Mouse (Mus musculus) bone marrow macrophage, adult 2 months (primary cell): Measurements from ENCODE around the gene Chn2. TPM values are rescaled to one million over a fixed set of nuclear protein-coding genes. Genes with fewer than 3 reads are reported as not detected.

Experiments
- H3K27ac ChIP-seq: 2 replicates; pipeline ENCODE4 v1.5.1; 2012; ENCODE audit warnings: low read depth, low read length; ENCODE audit not compliant: insufficient read depth
- H3K4me1 ChIP-seq: 2 replicates; pipeline ENCODE4 v1.6.1; 2012; ENCODE audit warnings: low read length; ENCODE audit not compliant: control insufficient read depth, insufficient read depth
- H3K4me3 ChIP-seq: 2 replicates; pipeline ENCODE4 v1.5.1; 2012; ENCODE audit warnings: mild to moderate bottlenecking, low read length, moderate library complexity; ENCODE audit not compliant: insufficient read depth
- CTCF ChIP-seq: IDR thresholded peaks from 2 replicates; pipeline ENCODE4 v1.5.1; 2012; ENCODE audit warnings: low read depth, mild to moderate bottlenecking, low read length, moderate library complexity
- POLR2A ChIP-seq: IDR thresholded peaks from 2 replicates; pipeline ENCODE4 v1.6.1; 2012; ENCODE audit warnings: mild to moderate bottlenecking, low read depth, low read length, borderline replicate concordance
- polyA plus RNA-seq: library from polyadenylated mRNA; stranded (reverse); fragments of >200 nt; gene quantifications from 2 replicates; pipeline ENCODE4 v1.2.4, GENCODE M21; 2012; ENCODE audit not compliant: missing spikeins, insufficient read depth, insufficient read length

The Chn2 gene
- polyA plus RNA-seq, 1 experiment: 9.5 TPM

DNA sequence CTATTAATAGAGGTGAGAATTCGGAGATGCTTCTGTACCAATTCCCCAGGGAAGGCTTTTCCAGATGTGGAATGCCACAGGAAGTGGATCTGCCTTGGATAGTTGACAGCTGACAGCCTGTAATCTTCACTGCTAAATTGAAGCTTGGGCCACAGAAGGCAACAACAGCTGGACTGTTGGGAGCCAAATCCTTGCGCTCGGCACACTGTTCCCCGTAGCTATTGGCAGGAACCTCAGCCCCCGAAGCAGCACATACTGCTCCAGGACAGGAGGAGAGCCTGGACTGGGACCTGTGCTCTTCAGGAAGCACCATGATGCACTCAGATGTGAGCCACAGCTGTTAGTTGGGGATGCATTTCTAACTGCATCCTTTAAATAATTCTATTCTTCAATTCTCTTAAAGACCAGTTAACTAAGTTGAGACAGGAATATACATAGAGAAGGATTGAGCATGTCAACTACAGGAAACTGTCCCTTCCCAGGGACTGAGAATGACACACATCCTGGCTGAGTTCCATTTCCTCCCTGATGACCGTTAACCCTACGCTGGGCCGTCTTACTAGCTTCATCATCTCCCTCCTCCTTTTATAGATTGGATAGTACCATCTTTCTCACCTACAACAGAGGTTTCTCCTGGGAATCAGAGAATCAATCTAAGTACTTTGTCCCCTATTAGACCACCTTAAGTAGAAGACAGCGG is 64.1 kb downstream of the Chn2 start:
- Histone ChIP-seq H3K4me3 (no peak overlapping the region), H3K27ac (no peak overlapping the region), H3K4me1 (peaks cover 7% of the 10 kb centered on the region)
- TF ChIP-seq CTCF: no peak
- TF ChIP-seq POLR2A: no peak

DNA sequence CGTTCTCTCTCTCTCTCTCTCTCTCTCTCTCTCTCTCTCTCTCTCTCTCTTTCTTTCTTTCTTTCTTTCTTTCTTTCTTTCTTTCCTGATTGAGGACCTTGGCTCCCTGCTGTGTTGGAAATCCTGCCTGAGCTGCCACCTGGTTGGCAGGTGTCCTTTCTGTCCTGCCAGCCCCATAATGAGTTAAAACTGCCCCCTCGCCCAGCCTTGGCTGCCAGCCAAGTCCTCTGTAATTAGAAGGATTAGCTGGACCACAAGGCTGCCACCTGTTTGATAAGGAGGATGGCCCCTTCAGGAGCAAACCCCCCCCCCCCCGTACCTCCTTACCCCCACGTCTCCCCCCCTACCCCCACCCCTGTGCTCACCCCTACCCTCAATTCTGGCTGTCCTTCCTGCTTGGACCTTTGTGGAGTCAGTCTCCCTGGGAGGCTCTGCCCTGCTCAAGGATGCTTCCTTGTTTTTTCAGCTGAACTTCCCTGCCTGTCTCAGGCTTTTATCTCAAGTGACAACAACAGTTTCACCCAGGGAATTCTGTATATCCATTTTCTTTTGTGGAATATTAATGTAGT is 72.1 kb downstream of the Chn2 start:
- Histone ChIP-seq H3K4me3 (no peak overlapping the region), H3K4me1 (peaks cover 13% of the 10 kb centered on the region), H3K27ac (no peak overlapping the region)
- TF ChIP-seq CTCF (no peak), POLR2A (no peak)

DNA sequence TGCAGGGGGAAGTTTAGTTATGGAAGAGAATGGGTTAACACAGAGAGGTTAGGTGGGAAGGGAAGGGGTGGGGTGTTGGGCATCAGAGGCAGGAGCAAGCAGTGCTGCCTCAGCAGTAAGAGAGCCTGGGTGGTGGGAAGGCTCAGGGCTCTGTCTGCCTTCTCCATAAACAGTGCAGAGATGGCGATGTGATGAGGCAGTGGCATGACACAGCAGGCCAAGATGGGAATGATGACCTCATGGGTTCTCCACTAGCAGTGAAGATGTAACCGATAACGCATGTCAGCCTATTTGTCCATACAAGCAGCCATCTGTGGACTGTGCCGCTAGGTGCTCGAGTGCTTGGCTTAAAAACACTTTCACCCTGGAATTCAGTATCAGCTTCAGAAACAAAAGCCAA is 74.0 kb downstream of the Chn2 start:
- Histone ChIP-seq H3K27ac (no peak overlapping the region), H3K4me3 (no peak overlapping the region), H3K4me1 (peaks cover 25% of the 10 kb centered on the region)
- TF ChIP-seq POLR2A (no peak), CTCF (no peak)

DNA sequence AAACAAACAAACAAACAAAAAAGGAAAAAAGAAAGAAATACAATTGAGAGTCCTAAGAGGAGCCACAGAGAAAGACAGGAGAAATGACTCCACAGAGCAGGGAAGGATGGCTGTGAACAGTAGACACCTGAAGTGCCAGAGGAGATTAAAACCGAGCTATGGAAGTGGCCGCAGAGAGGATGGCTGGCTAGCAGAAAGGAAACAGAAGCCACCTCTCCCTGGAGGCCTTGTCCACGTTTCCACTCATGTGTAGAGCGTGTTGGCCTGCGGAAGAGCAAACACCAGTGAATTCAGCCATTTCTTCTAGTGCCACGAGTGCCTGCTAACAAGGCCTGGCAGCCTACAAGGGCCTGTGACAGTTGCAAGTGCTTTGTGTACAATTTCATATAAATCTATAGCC is 75.1 kb downstream of the Chn2 start:
- Histone ChIP-seq H3K4me1 (peaks cover 25% of the 10 kb centered on the region), H3K27ac (no peak overlapping the region), H3K4me3 (no peak overlapping the region)
- no peak for TF ChIP-seq CTCF
- no peak for TF ChIP-seq POLR2A

DNA sequence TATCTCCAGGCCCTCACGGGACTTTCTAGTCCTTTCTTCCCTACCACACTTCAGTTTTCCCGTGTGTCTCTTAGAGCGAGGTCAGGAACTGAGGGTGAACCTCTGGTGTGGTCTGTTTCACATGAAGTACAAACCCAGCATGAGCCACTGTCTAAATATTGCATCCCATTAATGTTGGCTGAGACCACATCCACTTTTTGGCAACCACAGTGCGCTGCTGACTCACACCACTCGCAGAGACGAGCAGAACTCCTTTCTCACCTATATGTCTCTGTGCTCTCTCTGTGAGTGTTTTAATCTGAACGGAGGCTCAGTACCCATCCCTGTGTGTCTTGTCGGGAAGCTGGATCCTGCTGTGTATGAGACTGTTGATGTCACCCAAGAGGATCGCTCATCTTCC is 76.9 kb downstream of the Chn2 start:
- peaks cover 25% of the 10 kb centered on the region for H3K4me1 ChIP-seq
- H3K27ac ChIP-seq: 0 out of 2 replicates have a peak overlapping the region, but pooled peaks have one; percentile 42
- H3K4me3 ChIP-seq: no peak overlapping the region
- no peak for TF ChIP-seq CTCF
- no peak for TF ChIP-seq POLR2A

DNA sequence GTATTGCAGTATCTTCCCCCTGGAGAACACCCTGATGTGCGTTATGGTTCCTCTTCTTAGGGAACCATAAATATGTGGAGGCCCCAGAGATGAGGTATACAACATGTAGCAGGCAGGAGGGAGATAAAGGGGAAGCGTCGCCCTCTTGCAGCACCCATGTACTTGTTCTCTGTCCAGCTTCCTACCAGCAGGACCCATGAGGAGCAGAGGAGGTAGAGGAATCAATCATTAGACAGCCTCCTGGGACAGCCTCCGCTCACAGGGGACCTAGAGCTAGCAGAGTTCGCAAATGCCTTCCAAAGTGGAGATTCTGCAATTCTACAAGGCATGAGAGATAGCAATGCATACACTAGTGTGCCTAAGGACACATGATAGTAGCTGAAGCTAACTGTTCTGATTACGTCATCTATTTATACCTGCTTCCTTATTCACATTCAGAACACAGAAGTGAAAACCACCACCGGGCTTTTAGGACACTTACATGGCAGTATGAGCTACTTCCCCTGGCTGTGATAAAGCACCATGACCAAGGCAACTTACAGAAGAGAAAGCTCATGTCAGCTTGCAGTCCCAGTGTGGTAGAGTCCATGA is 77.7 kb downstream of the Chn2 start:
- H3K4me3 ChIP-seq: no peak overlapping the region
- TF ChIP-seq POLR2A: no peak
- no peak for TF ChIP-seq CTCF
- H3K4me1 ChIP-seq: peaks cover 25% of the 10 kb centered on the region
- H3K27ac ChIP-seq: peak overlapping the region; percentile 42

DNA sequence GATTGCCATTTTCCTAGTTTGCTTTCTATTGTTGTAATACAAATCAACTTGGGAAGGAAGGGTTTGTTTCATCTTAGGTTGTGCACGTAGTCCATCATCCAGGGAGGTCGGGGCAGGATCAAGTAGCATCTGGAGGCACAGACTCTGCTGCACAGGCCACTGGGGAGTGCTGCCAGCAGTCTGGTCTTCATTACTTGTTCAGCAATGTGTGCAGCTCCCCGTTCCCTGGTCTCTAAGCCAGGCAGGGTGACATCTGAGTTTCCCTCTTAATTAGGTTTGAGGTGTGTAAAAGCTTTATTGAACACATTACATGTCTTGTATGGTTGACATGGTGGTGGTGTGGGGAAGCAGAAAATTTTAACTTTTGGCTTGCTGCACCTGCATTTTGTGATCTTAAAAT is 79.0 kb downstream of the Chn2 start:
- peaks cover 21% of the 10 kb centered on the region for H3K4me1 ChIP-seq
- TF ChIP-seq POLR2A: no peak
- no peak for TF ChIP-seq CTCF
- no peak overlapping the region for H3K4me3 ChIP-seq
- H3K27ac ChIP-seq: no peak overlapping the region

DNA sequence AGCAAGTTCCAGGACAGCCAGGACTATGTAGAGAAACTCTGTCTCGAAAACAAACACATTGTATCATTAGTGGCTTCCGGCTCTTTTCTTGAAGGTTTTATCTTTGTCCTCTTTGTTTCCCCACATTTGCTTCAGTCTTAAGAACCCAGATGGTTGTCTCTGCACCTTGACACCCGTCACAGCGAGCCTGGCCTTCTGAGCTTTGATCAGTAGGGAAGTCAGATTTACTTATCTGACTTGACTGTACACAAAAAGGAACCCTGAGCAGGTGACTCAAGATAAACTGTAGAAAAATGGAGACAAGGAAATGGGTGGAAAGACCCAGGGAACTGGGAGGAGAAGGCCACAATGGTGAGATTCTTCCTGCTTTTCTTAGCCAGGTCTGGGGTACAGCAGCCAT is 79.5 kb downstream of the Chn2 start:
- Histone ChIP-seq H3K4me1 (peaks cover 20% of the 10 kb centered on the region), H3K27ac (no peak overlapping the region), H3K4me3 (no peak overlapping the region)
- no peak for TF ChIP-seq POLR2A
- no peak for TF ChIP-seq CTCF

DNA sequence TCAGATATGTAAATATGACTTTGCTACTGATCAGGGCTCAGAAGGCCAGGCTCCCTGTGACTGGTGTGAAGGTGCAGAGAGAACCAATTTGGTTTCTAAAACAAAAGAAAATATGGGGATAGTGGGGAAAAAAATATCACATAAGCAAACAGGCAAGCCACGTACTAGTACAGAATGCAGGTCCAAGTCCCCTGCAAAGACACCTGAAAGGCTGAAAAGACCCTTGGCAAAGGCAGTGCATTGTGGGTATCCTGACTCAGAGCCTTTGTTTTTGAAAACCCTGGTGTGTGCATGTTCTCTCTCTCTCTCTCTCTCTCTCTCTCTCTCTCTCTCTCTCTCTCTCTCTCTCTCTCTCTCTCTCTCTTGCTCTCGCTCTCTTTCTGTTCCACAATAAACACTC is 80.1 kb downstream of the Chn2 start:
- peaks cover 20% of the 10 kb centered on the region for H3K4me1 ChIP-seq
- no peak overlapping the region for H3K4me3 ChIP-seq
- no peak overlapping the region for H3K27ac ChIP-seq
- TF ChIP-seq POLR2A (no peak), CTCF (no peak)
